Mouse (Mus musculus) liver, embryonic 18 days (tissue): ENCODE measurements around the gene Phlpp2. TPM values are rescaled to one million over a fixed set of nuclear protein-coding genes. Genes with fewer than 3 reads are reported as not detected.

Experiments used
- polyA plus RNA-seq: library from polyadenylated mRNA; depleted of rRNA; stranded (reverse); fragments of >200 nt; gene quantifications from 2 replicates; pipeline ENCODE4 v1.2.3, GENCODE M21; 2012; rRNA removed

Phlpp2 gene
- polyA plus RNA-seq, result 4.3 and 5.0 TPM in 2 replicates

DNA sequence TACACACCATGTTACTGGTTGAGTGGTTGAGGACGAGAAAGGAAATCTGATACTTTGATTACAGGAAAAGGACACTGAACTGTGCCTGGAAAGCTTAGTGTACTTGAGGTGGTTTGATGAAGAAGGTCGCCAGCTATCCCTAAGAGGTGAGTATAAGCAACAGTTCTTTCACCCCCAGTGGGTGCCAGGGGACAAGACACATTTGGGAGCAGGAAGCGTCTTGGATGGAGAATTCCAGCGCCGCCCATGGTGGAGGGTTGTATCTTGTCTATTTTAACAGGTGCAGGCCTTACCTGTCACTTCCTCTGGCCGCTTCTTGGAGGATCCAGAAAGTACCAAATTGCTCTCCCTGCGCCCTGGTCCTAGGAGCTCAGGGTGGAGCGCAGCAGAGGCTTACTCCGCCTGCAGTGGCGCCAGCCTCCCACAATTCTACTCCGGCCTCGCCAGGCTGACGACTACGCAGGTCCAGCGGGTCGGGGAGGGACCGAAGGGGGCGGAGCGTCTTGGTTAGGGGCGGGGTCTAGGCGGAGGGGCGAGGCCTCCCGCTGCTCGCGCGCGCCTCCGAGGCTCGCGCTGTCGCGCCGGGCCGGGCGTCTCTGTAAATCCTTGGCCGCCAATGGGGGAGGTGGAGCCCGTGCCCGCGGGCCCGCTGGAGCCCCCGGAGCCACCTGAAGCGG, at the start of gene Phlpp2:
TSS of gene Phlpp2 (plus strand) at position 540 of the 677 bp plus-strand sequence.

DNA sequence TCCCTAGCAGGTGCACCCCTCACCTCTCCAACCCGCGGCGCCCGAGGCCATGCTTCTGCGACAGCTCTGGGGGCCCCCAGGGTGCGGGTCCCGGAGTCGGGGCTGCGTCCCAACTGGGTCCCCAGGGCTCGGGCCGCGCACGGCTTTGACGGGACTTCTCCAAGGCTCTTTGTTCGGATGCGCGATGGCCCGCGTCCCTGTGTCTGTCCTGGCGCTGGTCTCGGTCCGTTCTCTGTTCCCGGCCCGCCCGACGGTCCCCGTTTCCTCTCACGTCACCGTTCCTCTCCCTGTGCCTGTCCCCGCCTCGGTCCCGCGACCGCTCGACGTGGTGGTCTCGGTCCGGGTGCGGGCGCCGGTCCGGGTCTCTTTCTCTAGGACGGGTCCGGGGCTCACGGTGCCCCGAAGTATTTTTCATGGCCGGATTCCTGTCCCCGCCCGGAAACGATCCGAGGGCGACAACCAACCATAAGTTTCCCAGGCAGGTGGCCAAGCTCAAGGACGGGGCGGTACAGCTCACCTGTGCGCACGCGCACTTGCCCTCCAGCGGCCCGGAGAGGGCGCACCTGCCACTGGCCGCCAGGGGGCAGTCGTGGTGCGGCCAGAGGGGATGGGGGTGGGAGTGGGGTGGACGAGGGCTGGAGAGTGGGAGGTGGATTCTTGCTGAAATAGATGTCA, 93.5 kb downstream of the Phlpp2 start, which contains the start of gene Marveld3:
TSS of gene Marveld3 (minus strand) at position 511 of the 675 bp plus-strand sequence.

DNA sequence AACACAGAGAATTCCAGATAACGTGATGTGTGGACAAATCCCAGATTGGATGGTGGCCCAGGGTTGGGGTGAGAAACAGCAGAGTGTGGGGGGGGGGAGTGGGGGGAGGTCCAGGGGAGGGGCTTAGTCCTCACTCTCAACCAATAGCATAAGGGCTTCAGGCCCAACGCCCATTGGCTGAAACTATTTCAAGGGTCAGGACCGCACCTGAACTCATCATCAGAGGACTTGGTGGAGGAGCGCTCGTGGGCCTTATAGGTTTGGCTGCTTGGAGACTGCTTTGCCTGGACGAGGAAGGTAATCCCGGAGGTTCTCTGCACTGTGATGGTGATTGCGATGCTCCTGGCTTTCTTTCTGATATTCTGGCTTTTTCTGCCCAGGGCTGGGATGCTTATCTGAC, 121.9 kb downstream of the Phlpp2 start, which contains the start of gene Tat:
TSS of gene Tat (plus strand) at position 214 of the 400 bp plus-strand sequence.

Other genes with a start within 250 kb of the Phlpp2 start
- 24.7 and 26.5 TPM in 2 replicates for gene Ist1, start 175.3 kb upstream of the Phlpp2 start, polyA plus RNA-seq
- 4.3 and 4.6 TPM in 2 replicates for gene Zfp821, start 163.0 kb upstream of the Phlpp2 start, polyA plus RNA-seq
- gene Atxn1l, start 130.8 kb upstream of the Phlpp2 start, polyA plus RNA-seq, result 2.6 and 3.1 TPM in 2 replicates
- gene Ap1g1, start 90.0 kb upstream of the Phlpp2 start, polyA plus RNA-seq, result 20.4 and 23.7 TPM in 2 replicates
- 0.58 and 0.97 TPM in 2 replicates for gene Marveld3, start 93.7 kb downstream of the Phlpp2 start, polyA plus RNA-seq
- 10.8 and 20.7 TPM in 2 replicates for gene Tat, start 121.9 kb downstream of the Phlpp2 start, polyA plus RNA-seq
- gene Chst4, start 171.2 kb downstream of the Phlpp2 start, polyA plus RNA-seq, result 0.15 and 0.25 TPM in 2 replicates
- 1.5 and 1.6 TPM in 2 replicates for gene Zfp612, start 211.2 kb downstream of the Phlpp2 start, polyA plus RNA-seq
- gene Gm21964, start 232.7 kb downstream of the Phlpp2 start, polyA plus RNA-seq, result not detected in 2 replicates
- gene Gm17720, start 234.2 kb downstream of the Phlpp2 start, polyA plus RNA-seq, result not detected in 2 replicates